Mouse (Mus musculus): ENCODE data around the gene Aatf. TPM values are rescaled to one million over a fixed set of nuclear protein-coding genes. Genes with fewer than 3 reads are reported as not detected.

Gene Aatf
- polyA plus RNA-seq, 1 experiment from 2014 or later: 60.6 TPM

GRCm38 (mm10) chr11:84429581-84429980 lies 83.7 kb downstream of the Aatf start:
- Histone ChIP-seq H3K9ac (ENCODE audit: low read depth, low read length) (no peak overlapping the region), H3K4me1 (ENCODE audit: control insufficient read depth, insufficient read depth, low read length) (no peaks in the 10 kb centered on the region), H3K4me3 (ENCODE audit: low read length) (no peak overlapping the region), H3K4me2 (replicated peaks; ENCODE audit: low read depth, low read length) (no peak overlapping the region), H3K27ac (ENCODE audit: low read depth, low read length) (no peak overlapping the region), H3K36me3 (ENCODE audit: control insufficient read depth, insufficient read depth, low read length) (0 out of 2 replicates have a peak, but pooled peaks cover 2% of the 10 kb centered on the region), H3K9me3 (ENCODE audit: control insufficient read depth, low read length) (no peaks in the 10 kb centered on the region), H3K27me3 (ENCODE audit: control insufficient read depth, insufficient read depth, low read length) (no peaks in the 10 kb centered on the region)
- peak; percentile 91 for ATAC-seq (ENCODE audit: low FRiP score, low TSS enrichment)
- WGBS: 34% methylated on average over 1 of the region's 1 CpGs

- Histone ChIP-seq H3K9me3 (ENCODE audit: control insufficient read depth, low read length) (no peaks in the 10 kb centered on the region), H3K4me3 (ENCODE audit: low read length) (no peak overlapping the region), H3K36me3 (ENCODE audit: control insufficient read depth, insufficient read depth, low read length) (0 out of 2 replicates have a peak, but pooled peaks cover 2% of the 10 kb centered on the region), H3K9ac (ENCODE audit: low read depth, low read length) (no peak overlapping the region), H3K27ac (ENCODE audit: low read depth, low read length) (no peak overlapping the region), H3K4me2 (replicated peaks; ENCODE audit: low read depth, low read length) (no peak overlapping the region), H3K27me3 (ENCODE audit: control insufficient read depth, insufficient read depth, low read length) (no peaks in the 10 kb centered on the region), H3K4me1 (ENCODE audit: control insufficient read depth, insufficient read depth, low read length) (no peaks in the 10 kb centered on the region)
- 93% methylated on average over 5 of the region's 5 CpGs for WGBS
- ATAC-seq (ENCODE audit: low FRiP score, low TSS enrichment): no peak
Observed at GRCm38 (mm10) chr11:84426633-84426998, 86.7 kb downstream of the Aatf start.

- no peaks in the 10 kb centered on the region for H3K4me1 ChIP-seq (ENCODE audit: control insufficient read depth, insufficient read depth, low read length)
- H3K9me3 ChIP-seq (ENCODE audit: control insufficient read depth, low read length): no peaks in the 10 kb centered on the region
- WGBS: 55% methylated on average over 13 of the region's 13 CpGs
- no peak overlapping the region for H3K27ac ChIP-seq (ENCODE audit: low read depth, low read length)
- no peaks in the 10 kb centered on the region for H3K27me3 ChIP-seq (ENCODE audit: control insufficient read depth, insufficient read depth, low read length)
- H3K4me2 ChIP-seq (replicated peaks; ENCODE audit: low read depth, low read length): no peak overlapping the region
- no peak overlapping the region for H3K4me3 ChIP-seq (ENCODE audit: low read length)
- no peak overlapping the region for H3K9ac ChIP-seq (ENCODE audit: low read depth, low read length)
- no peak for ATAC-seq (ENCODE audit: low FRiP score, low TSS enrichment)
- H3K36me3 ChIP-seq (ENCODE audit: control insufficient read depth, insufficient read depth, low read length): 0 out of 2 replicates have a peak, but pooled peaks cover 2% of the 10 kb centered on the region
Observed at GRCm38 (mm10) chr11:84425736-84426632, 87.3 kb downstream of the Aatf start.

- no peak for ATAC-seq (ENCODE audit: low FRiP score, low TSS enrichment)
- Histone ChIP-seq H3K27me3 (ENCODE audit: control insufficient read depth, insufficient read depth, low read length) (no peaks in the 10 kb centered on the region), H3K4me2 (replicated peaks; ENCODE audit: low read depth, low read length) (no peak overlapping the region), H3K4me1 (ENCODE audit: control insufficient read depth, insufficient read depth, low read length) (no peaks in the 10 kb centered on the region), H3K9ac (ENCODE audit: low read depth, low read length) (no peak overlapping the region), H3K9me3 (ENCODE audit: control insufficient read depth, low read length) (no peaks in the 10 kb centered on the region), H3K4me3 (ENCODE audit: low read length) (no peak overlapping the region), H3K27ac (ENCODE audit: low read depth, low read length) (no peak overlapping the region), H3K36me3 (ENCODE audit: control insufficient read depth, insufficient read depth, low read length) (no peaks in the 10 kb centered on the region)
- 92% methylated on average over 6 of the region's 6 CpGs for WGBS
Observed at GRCm38 (mm10) chr11:84420779-84421178, 92.5 kb downstream of the Aatf start.

- H3K36me3 ChIP-seq (ENCODE audit: control insufficient read depth, insufficient read depth, low read length): no peaks in the 10 kb centered on the region
- H3K4me1 ChIP-seq (ENCODE audit: control insufficient read depth, insufficient read depth, low read length): no peaks in the 10 kb centered on the region
- no peak for ATAC-seq (ENCODE audit: low FRiP score, low TSS enrichment)
- no peaks in the 10 kb centered on the region for H3K27me3 ChIP-seq (ENCODE audit: control insufficient read depth, insufficient read depth, low read length)
- H3K4me2 ChIP-seq (replicated peaks; ENCODE audit: low read depth, low read length): no peak overlapping the region
- H3K9me3 ChIP-seq (ENCODE audit: control insufficient read depth, low read length): no peaks in the 10 kb centered on the region
- H3K27ac ChIP-seq (ENCODE audit: low read depth, low read length): no peak overlapping the region
- no peak overlapping the region for H3K9ac ChIP-seq (ENCODE audit: low read depth, low read length)
- H3K4me3 ChIP-seq (ENCODE audit: low read length): no peak overlapping the region
- WGBS: 79% methylated on average over 6 of the region's 6 CpGs
Observed at GRCm38 (mm10) chr11:84413111-84413510, 100.2 kb downstream of the Aatf start.

- no peak for ATAC-seq (ENCODE audit: low FRiP score, low TSS enrichment)
- no peaks in the 10 kb centered on the region for H3K4me1 ChIP-seq (ENCODE audit: control insufficient read depth, insufficient read depth, low read length)
- no peak overlapping the region for H3K27ac ChIP-seq (ENCODE audit: low read depth, low read length)
- H3K9ac ChIP-seq (ENCODE audit: low read depth, low read length): no peak overlapping the region
- no peak overlapping the region for H3K4me2 ChIP-seq (replicated peaks; ENCODE audit: low read depth, low read length)
- 54% methylated on average over 12 of the region's 12 CpGs for WGBS
- no peaks in the 10 kb centered on the region for H3K27me3 ChIP-seq (ENCODE audit: control insufficient read depth, insufficient read depth, low read length)
- H3K4me3 ChIP-seq (ENCODE audit: low read length): no peak overlapping the region
- no peaks in the 10 kb centered on the region for H3K36me3 ChIP-seq (ENCODE audit: control insufficient read depth, insufficient read depth, low read length)
- no peaks in the 10 kb centered on the region for H3K9me3 ChIP-seq (ENCODE audit: control insufficient read depth, low read length)
Observed at GRCm38 (mm10) chr11:84412201-84412934, 101.0 kb downstream of the Aatf start.

GRCm38 (mm10) chr11:84411642-84412018 lies 101.7 kb downstream of the Aatf start:
- no peak for ATAC-seq (ENCODE audit: low FRiP score, low TSS enrichment)
- peaks cover 1% of the 10 kb centered on the region; the same call in 1 of the 2 replicates for H3K9me3 ChIP-seq (ENCODE audit: control insufficient read depth, low read length)
- no peak overlapping the region for H3K4me2 ChIP-seq (replicated peaks; ENCODE audit: low read depth, low read length)
- H3K4me1 ChIP-seq (ENCODE audit: control insufficient read depth, insufficient read depth, low read length): no peaks in the 10 kb centered on the region
- no peak overlapping the region for H3K27ac ChIP-seq (ENCODE audit: low read depth, low read length)
- no peaks in the 10 kb centered on the region for H3K36me3 ChIP-seq (ENCODE audit: control insufficient read depth, insufficient read depth, low read length)
- no peak overlapping the region for H3K9ac ChIP-seq (ENCODE audit: low read depth, low read length)
- 63% methylated on average over 7 of the region's 7 CpGs for WGBS
- H3K4me3 ChIP-seq (ENCODE audit: low read length): no peak overlapping the region
- H3K27me3 ChIP-seq (ENCODE audit: control insufficient read depth, insufficient read depth, low read length): no peaks in the 10 kb centered on the region

- WGBS: 82% methylated on average over 7 of the region's 7 CpGs
Observed at GRCm38 (mm10) chr11:84410879-84411641, 102.3 kb downstream of the Aatf start.

More at GRCm38 (mm10) chr11:84410879-84411641, 102.3 kb downstream of the Aatf start:
- Histone ChIP-seq H3K9me3 (ENCODE audit: control insufficient read depth, low read length) (peaks cover 6% of the 10 kb centered on the region; the same call in 1 of the 2 replicates), H3K27me3 (ENCODE audit: control insufficient read depth, insufficient read depth, low read length) (no peaks in the 10 kb centered on the region), H3K4me3 (ENCODE audit: low read length) (no peak overlapping the region), H3K4me1 (ENCODE audit: control insufficient read depth, insufficient read depth, low read length) (no peaks in the 10 kb centered on the region), H3K9ac (ENCODE audit: low read depth, low read length) (no peak overlapping the region), H3K27ac (ENCODE audit: low read depth, low read length) (no peak overlapping the region), H3K36me3 (ENCODE audit: control insufficient read depth, insufficient read depth, low read length) (no peaks in the 10 kb centered on the region), H3K4me2 (replicated peaks; ENCODE audit: low read depth, low read length) (no peak overlapping the region)
- no peak for ATAC-seq (ENCODE audit: low FRiP score, low TSS enrichment)

Data from kidney, embryonic 14.5 days (tissue).